In genomic region chr2:121357961-121358360, GRCm38 (mm10) we compare ENCODE assay signal across 8 mouse cellular contexts. TPM values are rescaled to one million over a fixed set of nuclear protein-coding genes. Genes with fewer than 3 reads are reported as not detected.
A peak's percentile ranks its signal among the peaks of the same experiment; 100 is the strongest.
DNase-seq lines count a peak whose midpoint lies in the region; ATAC-seq and TF ChIP-seq lines count a peak whose summit lies in the region.

No protein-coding gene starts in this region.

- H3K9me3 ChIP-seq in kidney, postnatal 0 days (replicated peaks; ENCODE audit: low read length): no peaks in the 10 kb centered on the region
- no peaks in the 10 kb centered on the region for H3K9me3 ChIP-seq in embryonic facial prominence, embryonic 11.5 days (replicated peaks; ENCODE audit: control insufficient read depth, low read length)
- H3K9me3 ChIP-seq in hindbrain, embryonic 16.5 days (ENCODE audit: control insufficient read depth, low read length): no peaks in the 10 kb centered on the region
- H3K9me3 ChIP-seq in neural tube, embryonic 13.5 days: no peaks in the 10 kb centered on the region

- no peak overlapping the region for H3K27ac ChIP-seq in kidney, postnatal 0 days
- no peak overlapping the region for H3K27ac ChIP-seq in embryonic facial prominence, embryonic 11.5 days (replicated peaks; ENCODE audit: low read depth, low read length)
- H3K27ac ChIP-seq in hindbrain, embryonic 16.5 days (ENCODE audit: low read depth, low read length): peak overlapping the region; percentile 90
- 0 out of 2 replicates have a peak overlapping the region, but pooled peaks have one; percentile 49 for H3K27ac ChIP-seq in neural tube, embryonic 13.5 days (replicated peaks)

- H3K4me3 ChIP-seq in kidney, postnatal 0 days (replicated peaks; ENCODE audit: low read depth, low read length): peak overlapping the region; percentile 23
- peak overlapping the region; percentile 25; the same call in 1 of the 2 replicates for H3K4me3 ChIP-seq in embryonic facial prominence, embryonic 11.5 days (ENCODE audit: low read depth, low read length)
- peak overlapping the region; percentile 54 for H3K4me3 ChIP-seq in hindbrain, embryonic 16.5 days (ENCODE audit: low read length)
- H3K4me3 ChIP-seq in neural tube, embryonic 13.5 days: peak overlapping the region; percentile 44

- no peaks in the 10 kb centered on the region for H3K36me3 ChIP-seq in kidney, postnatal 0 days (ENCODE audit: insufficient read depth, low read length)
- H3K36me3 ChIP-seq in embryonic facial prominence, embryonic 11.5 days (replicated peaks; ENCODE audit: control insufficient read depth, insufficient read depth, low read depth, low read length): no peaks in the 10 kb centered on the region
- no peaks in the 10 kb centered on the region for H3K36me3 ChIP-seq in hindbrain, embryonic 16.5 days (ENCODE audit: control insufficient read depth, insufficient read depth, low read length)
- no peaks in the 10 kb centered on the region for H3K36me3 ChIP-seq in neural tube, embryonic 13.5 days

- peak overlapping the region; percentile 50 for H3K4me2 ChIP-seq in kidney, postnatal 0 days (ENCODE audit: low read length)
- H3K4me2 ChIP-seq in embryonic facial prominence, embryonic 11.5 days (ENCODE audit: low read depth, low read length): peak overlapping the region; percentile 65
- peak overlapping the region; percentile 60 for H3K4me2 ChIP-seq in hindbrain, embryonic 16.5 days (ENCODE audit: low read length)
- peak overlapping the region; percentile 53 for H3K4me2 ChIP-seq in neural tube, embryonic 13.5 days

- 0% methylated on average over 4 of the region's 4 CpGs for WGBS in kidney, postnatal 0 days
- WGBS in embryonic facial prominence, embryonic 11.5 days: 2% methylated on average over 4 of the region's 4 CpGs
- WGBS in hindbrain, embryonic 16.5 days: 3% methylated on average over 4 of the region's 4 CpGs
- WGBS in neural tube, embryonic 13.5 days: 1% methylated on average over 4 of the region's 4 CpGs

- no peak for TF ChIP-seq CTCF in kidney, postnatal 0 days (IDR thresholded peaks at IDR 0.05; ENCODE audit: low read depth)

- ATAC-seq in kidney, postnatal 0 days (replicated peaks; ENCODE audit: low FRiP score, low read depth): no peak
- no peak for ATAC-seq in embryonic facial prominence, embryonic 11.5 days (replicated peaks; ENCODE audit: insufficient number of reproducible peaks, low FRiP score, low TSS enrichment, low read depth)
- no peak for ATAC-seq in hindbrain, embryonic 16.5 days
- no peak for ATAC-seq in neural tube, embryonic 13.5 days (ENCODE audit: low read depth)

- no peaks in the 10 kb centered on the region for H3K27me3 ChIP-seq in kidney, postnatal 0 days (ENCODE audit: insufficient read depth, low read length)
- H3K27me3 ChIP-seq in embryonic facial prominence, embryonic 11.5 days (ENCODE audit: control insufficient read depth, insufficient read depth, low read length): no peaks in the 10 kb centered on the region
- peaks cover 5% of the 10 kb centered on the region for H3K27me3 ChIP-seq in hindbrain, embryonic 16.5 days (replicated peaks; ENCODE audit: control insufficient read depth, insufficient read depth, low read length)
- peaks cover 54% of the 10 kb centered on the region for H3K27me3 ChIP-seq in neural tube, embryonic 13.5 days

- DNase-seq in kidney, postnatal 0 days (ENCODE audit: low spot score): no peak
- no peak for DNase-seq in kidney, adult 8-10 months
- DNase-seq in embryonic facial prominence, embryonic 11.5 days (ENCODE audit: low spot score): no peak
- DNase-seq in ovary, postnatal 36 days (ENCODE audit: low spot score): no peak
- no peak for DNase-seq in thymus, postnatal 36 days
- no peak for DNase-seq in spleen, postnatal 36 days (ENCODE audit: low spot score in 2 of 2)

- H3K9ac ChIP-seq in kidney, postnatal 0 days (ENCODE audit: low read depth, low read length): no peak overlapping the region
- H3K9ac ChIP-seq in embryonic facial prominence, embryonic 11.5 days (replicated peaks; ENCODE audit: low read length): no peak overlapping the region
- peak overlapping the region; percentile 77 for H3K9ac ChIP-seq in hindbrain, embryonic 16.5 days (ENCODE audit: low read depth, low read length)
- H3K9ac ChIP-seq in neural tube, embryonic 13.5 days: peak overlapping the region; percentile 72

- peaks cover 8% of the 10 kb centered on the region; the same call in 1 of the 2 replicates for H3K4me1 ChIP-seq in kidney, postnatal 0 days (replicated peaks; ENCODE audit: insufficient read depth, low read length)
- H3K4me1 ChIP-seq in embryonic facial prominence, embryonic 11.5 days (ENCODE audit: control insufficient read depth, insufficient read depth, low read length): peaks cover 5% of the 10 kb centered on the region
- H3K4me1 ChIP-seq in hindbrain, embryonic 16.5 days (ENCODE audit: control insufficient read depth, insufficient read depth, low read depth, low read length): peaks cover 17% of the 10 kb centered on the region
- H3K4me1 ChIP-seq in neural tube, embryonic 13.5 days (replicated peaks): peaks cover 31% of the 10 kb centered on the region

RNA-seq across cellular contexts. Expression of gene Ckmt1, which starts 0.4 kb away (rescaled TPM):
- 63.1 and 70.4 TPM in 2 replicates for polyA plus RNA-seq in kidney, postnatal 0 days (2015; fragmentation: Nextera tagmentation; extraction: Ambion mirVana)
- 9.7 and 12.6 TPM in 2 replicates for polyA plus RNA-seq in embryonic facial prominence, embryonic 11.5 days (2014; fragmentation: Nextera tagmentation; extraction: Ambion mirVana)
- 137 and 165 TPM in 2 replicates for polyA plus RNA-seq in hindbrain, embryonic 16.5 days (2015; fragmentation: Nextera tagmentation; extraction: Ambion mirVana)
- polyA plus RNA-seq in neural tube, embryonic 13.5 days (2015; fragmentation: Nextera tagmentation; extraction: Ambion mirVana): 54.0 and 60.8 TPM in 2 replicates

RNA-seq across cellular contexts. Expression of gene Ppip5k1, which starts 2.8 kb away (rescaled TPM):
- polyA plus RNA-seq in kidney, postnatal 0 days (2015; fragmentation: Nextera tagmentation; extraction: Ambion mirVana): 13.1 and 14.0 TPM in 2 replicates
- polyA plus RNA-seq in embryonic facial prominence, embryonic 11.5 days (2014; fragmentation: Nextera tagmentation; extraction: Ambion mirVana): 6.9 and 8.3 TPM in 2 replicates
- 22.6 and 23.2 TPM in 2 replicates for polyA plus RNA-seq in hindbrain, embryonic 16.5 days (2015; fragmentation: Nextera tagmentation; extraction: Ambion mirVana)
- 16.3 and 17.4 TPM in 2 replicates for polyA plus RNA-seq in neural tube, embryonic 13.5 days (2015; fragmentation: Nextera tagmentation; extraction: Ambion mirVana)

RNA-seq across cellular contexts. Expression of gene Strc, which starts 29.0 kb away (rescaled TPM):
- polyA plus RNA-seq in kidney, postnatal 0 days (2015; fragmentation: Nextera tagmentation; extraction: Ambion mirVana): not detected in 2 replicates
- polyA plus RNA-seq in embryonic facial prominence, embryonic 11.5 days (2014; fragmentation: Nextera tagmentation; extraction: Ambion mirVana): not detected in 2 replicates
- polyA plus RNA-seq in hindbrain, embryonic 16.5 days (2015; fragmentation: Nextera tagmentation; extraction: Ambion mirVana): 0.03 and 0.04 TPM in 2 replicates
- not detected in 2 replicates for polyA plus RNA-seq in neural tube, embryonic 13.5 days (2015; fragmentation: Nextera tagmentation; extraction: Ambion mirVana)

RNA-seq across cellular contexts. Expression of gene Pdia3, which starts 55.6 kb away (rescaled TPM):
- polyA plus RNA-seq in kidney, postnatal 0 days (2015; fragmentation: Nextera tagmentation; extraction: Ambion mirVana): 506 and 575 TPM in 2 replicates
- polyA plus RNA-seq in embryonic facial prominence, embryonic 11.5 days (2014; fragmentation: Nextera tagmentation; extraction: Ambion mirVana): 589 and 609 TPM in 2 replicates
- 379 and 403 TPM in 2 replicates for polyA plus RNA-seq in hindbrain, embryonic 16.5 days (2015; fragmentation: Nextera tagmentation; extraction: Ambion mirVana)
- 453 and 473 TPM in 2 replicates for polyA plus RNA-seq in neural tube, embryonic 13.5 days (2015; fragmentation: Nextera tagmentation; extraction: Ambion mirVana)

RNA-seq across cellular contexts. Expression of gene Catsper2, which starts 55.6 kb away (rescaled TPM):
- 1.7 and 2.4 TPM in 2 replicates for polyA plus RNA-seq in kidney, postnatal 0 days (2015; fragmentation: Nextera tagmentation; extraction: Ambion mirVana)
- 1.8 and 2.0 TPM in 2 replicates for polyA plus RNA-seq in embryonic facial prominence, embryonic 11.5 days (2014; fragmentation: Nextera tagmentation; extraction: Ambion mirVana)
- polyA plus RNA-seq in hindbrain, embryonic 16.5 days (2015; fragmentation: Nextera tagmentation; extraction: Ambion mirVana): 3.5 and 3.6 TPM in 2 replicates
- polyA plus RNA-seq in neural tube, embryonic 13.5 days (2015; fragmentation: Nextera tagmentation; extraction: Ambion mirVana): 3.5 and 4.8 TPM in 2 replicates

Comparison
In these comparisons a context has a peak if more than half of its experiments do, and no peak if none do; other contexts are left out.
1. H3K27ac ChIP-seq: peak in hindbrain, embryonic 16.5 days (single experiment) and neural tube, embryonic 13.5 days (single experiment); none in kidney, postnatal 0 days (single experiment) and embryonic facial prominence, embryonic 11.5 days (single experiment).
2. H3K9ac ChIP-seq: peak in hindbrain, embryonic 16.5 days (single experiment) and neural tube, embryonic 13.5 days (single experiment); none in kidney, postnatal 0 days (single experiment) and embryonic facial prominence, embryonic 11.5 days (single experiment).
3. Peak in every context shown above with its lines, with median percentiles within 50 percentile points of each other: H3K4me2 ChIP-seq and H3K4me3 ChIP-seq.